Mouse (Mus musculus) layer of hippocampus, adult 18-20 months (tissue): Measurements from ENCODE around the gene Cib1. TPM values are rescaled to one million over a fixed set of nuclear protein-coding genes. Genes with fewer than 3 reads are reported as not detected.

ENCODE experiments used
- DNase-seq, 2 experiments: peaks; one replicate each; pipeline ENCODE4 v3.0.0; 2022; ENCODE audit warnings: low spot score in 2 of 2
- long read RNA-seq: library from polyadenylated mRNA; stranded (forward); transcript quantifications from one replicate; pipeline ENCODE4 v2.0.0, GENCODE M21; 2021
- total RNA-seq, 2 experiments: library from RNA; stranded (reverse); gene quantifications; 2 replicates each; pipeline ENCODE4 v1.2.3; 2021

The Cib1 gene
- 10 to 100 TPM; 22.3 to 25.3 TPM for total RNA-seq
- long read RNA-seq, transcript Cib1-201 (7 exons, 1,047 nt), result major isoform, 12 of 15 reads
- long read RNA-seq, partial matches to known transcripts, result 0 of 15 reads
- long read RNA-seq, other reads (novel, unspliced or antisense), result 2 of 15 reads

GRCm38 (mm10) chr7:80232489-80233029 is at the start of gene Cib1, which contains the start of gene Gdpgp1:
TSS of gene Cib1 (minus strand) at chr7:80232813.
TSS of gene Gdpgp1 (plus strand) at chr7:80232865.
- peak; percentile 88 to 97 for DNase-seq

- DNase-seq, result no peak
Measured at GRCm38 (mm10) chr7:80281646-80282045, 49.0 kb upstream of the Cib1 start.

DNA sequence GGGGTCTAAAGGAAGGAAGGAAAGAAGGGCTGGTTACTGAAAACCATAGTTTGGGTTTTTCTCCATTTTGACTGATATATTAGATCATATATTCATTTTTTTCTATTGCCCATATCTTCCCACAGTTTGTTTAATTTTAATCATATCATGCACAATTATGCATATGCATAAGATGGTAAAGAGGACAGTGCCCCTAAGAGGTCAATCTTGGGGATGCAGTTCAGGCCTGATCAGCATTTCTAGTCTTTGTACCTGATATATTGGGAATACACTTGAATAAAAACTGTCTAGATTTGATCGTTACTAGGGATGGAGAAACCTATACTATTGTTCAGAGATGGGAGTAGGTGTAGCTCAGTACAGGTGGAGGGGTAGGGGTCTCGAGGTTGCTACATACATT is 48.4 kb upstream of the Cib1 start:
- no peak for DNase-seq

DNA sequence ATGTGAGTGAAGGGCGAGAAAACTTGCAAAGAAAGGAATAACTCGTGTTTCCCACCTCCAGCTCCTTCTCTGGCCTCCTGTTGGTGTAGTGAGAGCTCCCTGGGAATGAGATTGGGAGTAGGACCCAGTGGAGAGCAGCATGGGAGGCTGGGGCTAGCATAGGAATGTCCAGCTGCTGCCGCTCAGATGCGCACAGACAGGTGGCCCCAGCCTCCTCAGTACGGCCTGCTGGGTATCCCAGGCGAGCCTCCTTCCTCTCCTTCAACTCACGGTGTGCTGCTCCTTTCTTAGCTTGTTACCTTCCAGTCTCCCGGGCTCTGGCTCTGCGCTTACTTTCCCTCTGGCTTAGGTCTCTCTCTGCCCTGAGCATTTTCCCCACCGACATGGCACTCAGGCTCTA is 47.4 kb upstream of the Cib1 start:
- DNase-seq, result no peak

DNA sequence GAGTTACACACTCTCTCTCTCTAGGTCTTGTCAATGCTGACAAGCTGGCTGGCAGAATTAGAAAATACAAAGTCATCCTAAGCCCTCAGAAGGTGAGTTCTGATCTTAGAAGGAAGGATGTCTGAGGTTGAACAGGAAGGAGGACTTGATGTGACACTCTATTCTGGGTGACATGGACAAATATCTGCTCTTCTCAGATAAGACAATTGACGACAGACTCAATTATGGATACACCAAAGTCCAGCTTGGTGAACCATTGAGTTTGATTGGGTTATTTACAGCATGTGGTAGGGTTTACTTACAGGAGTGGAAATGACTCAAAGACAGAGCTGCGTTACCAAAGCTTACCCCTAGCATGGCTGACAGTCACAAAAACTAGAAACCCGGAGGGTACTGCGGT is 43.8 kb upstream of the Cib1 start:
- DNase-seq, result no peak

- DNase-seq, result no peak
Measured at GRCm38 (mm10) chr7:80273456-80273855, 40.8 kb upstream of the Cib1 start.

DNA sequence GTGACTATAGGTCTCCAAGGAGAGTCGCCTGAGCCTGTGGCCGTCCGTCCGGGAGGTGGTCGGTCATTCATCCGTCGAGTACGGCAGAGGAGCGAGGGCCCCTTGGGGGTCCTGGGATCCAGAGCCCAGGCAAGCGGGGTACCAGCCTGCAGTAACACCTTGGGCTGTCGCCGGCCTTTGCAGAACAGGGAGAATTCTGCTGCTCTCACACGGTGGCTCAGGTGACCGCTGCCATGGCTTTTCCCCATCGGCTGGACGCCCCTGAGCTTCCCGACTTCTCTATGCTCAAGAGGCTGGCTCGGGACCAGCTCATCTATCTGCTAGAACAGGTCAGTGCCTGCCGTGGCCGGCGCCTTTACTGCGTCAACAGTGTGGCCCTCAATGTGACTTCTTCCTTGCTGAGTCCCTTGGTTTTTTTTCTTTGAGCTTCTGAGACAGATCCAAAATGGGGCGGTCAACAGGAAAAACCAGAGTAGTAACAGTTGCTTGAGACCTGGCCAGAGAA is 37.2 kb upstream of the Cib1 start:
- DNase-seq, result no peak

DNA sequence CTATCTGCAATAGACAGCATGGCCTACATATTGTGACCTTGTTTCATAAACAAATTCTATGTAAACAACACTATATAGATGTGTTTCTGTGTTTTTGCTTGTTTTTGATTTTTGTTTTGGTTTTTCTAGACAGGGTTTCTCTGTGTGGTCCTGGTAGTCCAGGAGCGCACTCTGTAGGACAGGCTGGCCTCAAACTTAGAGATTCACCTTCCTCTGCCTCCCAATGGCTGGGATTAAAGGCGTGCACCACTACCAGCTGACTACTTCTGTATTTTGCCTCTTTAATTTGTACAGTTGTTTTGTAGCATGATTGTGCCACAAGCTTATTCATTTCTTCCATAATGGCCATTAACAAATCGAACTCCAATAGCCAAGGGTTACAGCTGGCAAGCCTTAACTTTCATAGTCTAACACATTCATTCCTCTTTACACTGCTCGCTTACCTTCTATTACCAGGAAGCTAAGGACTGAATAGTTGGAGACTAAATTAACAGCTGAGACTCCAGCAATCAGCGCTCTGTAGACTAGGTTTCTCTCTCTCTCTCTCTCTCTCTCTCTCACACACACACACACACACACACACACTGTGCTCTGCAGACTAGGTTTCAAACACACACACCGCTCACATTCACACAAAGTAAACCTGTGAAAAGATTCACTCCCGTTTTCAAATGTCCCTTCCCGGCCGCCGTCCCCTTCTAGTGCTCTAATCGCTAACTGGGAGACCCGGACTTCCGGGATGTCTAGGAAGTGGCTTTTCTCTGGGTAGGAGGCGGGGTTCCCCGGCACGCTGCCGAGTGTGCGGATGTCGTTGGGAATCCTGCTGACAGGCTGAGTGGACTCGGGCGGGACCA is 36.5 kb upstream of the Cib1 start, which contains the start of gene Vps33b:
TSS of gene Vps33b (plus strand) at position 753 of the 854 bp plus-strand sequence.
- DNase-seq, result peak; percentile 92 to 99

GRCm38 (mm10) chr7:80267764-80268163 is 35.2 kb upstream of the Cib1 start:
- DNase-seq, result no peak

DNA sequence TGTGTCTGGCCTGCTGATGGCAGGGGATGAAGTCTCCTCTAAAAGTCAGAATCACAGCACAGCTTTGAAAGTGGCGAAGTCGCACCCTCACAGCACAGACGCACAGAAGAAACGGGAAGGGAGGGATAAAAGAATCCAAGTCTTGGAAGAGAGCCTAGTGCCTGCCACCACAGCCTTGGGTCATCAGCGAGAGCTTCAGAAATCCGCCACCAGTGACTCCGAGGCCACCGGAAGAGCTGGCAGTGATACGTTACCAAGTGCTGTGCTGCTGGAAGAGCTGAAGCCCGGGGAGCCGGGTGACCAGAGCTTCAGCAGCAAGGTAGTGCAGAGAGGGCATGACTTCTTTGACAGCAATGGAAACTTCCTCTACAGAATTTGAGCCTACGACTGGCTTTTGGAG is 32.0 kb upstream of the Cib1 start:
- DNase-seq, result no peak

DNA sequence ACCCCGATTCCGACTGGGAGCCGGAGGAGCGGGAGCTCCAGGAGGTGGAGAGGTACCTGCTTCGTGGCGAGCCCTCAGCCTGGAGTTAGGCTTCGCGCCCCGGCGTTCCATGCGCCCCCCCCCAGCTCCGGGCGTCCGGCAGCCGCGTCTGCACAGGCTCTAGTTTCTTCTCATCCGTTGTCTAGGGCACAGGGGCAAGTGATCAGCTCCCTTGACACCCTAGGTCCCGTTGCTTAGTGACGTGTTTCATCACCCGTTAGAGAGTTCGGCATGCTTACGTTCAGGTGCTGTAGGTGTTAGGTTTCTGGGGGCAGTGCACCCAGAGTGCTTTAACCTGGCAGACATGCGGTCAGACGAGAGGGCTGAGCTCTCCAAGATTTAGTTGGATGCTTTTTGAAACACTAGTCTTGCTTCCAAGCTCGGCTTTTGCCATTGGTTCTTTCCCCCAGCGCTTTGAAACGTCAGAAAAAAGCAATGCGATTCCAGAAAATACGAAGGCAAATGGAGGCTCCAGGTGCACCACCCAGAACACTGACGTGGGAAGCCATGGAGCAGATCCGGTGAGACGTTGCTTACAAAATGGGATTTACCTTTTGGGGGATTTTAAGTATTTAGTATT is 28.9 kb upstream of the Cib1 start:
- DNase-seq, result peak in 1 of 2 experiments; percentile 29

DNA sequence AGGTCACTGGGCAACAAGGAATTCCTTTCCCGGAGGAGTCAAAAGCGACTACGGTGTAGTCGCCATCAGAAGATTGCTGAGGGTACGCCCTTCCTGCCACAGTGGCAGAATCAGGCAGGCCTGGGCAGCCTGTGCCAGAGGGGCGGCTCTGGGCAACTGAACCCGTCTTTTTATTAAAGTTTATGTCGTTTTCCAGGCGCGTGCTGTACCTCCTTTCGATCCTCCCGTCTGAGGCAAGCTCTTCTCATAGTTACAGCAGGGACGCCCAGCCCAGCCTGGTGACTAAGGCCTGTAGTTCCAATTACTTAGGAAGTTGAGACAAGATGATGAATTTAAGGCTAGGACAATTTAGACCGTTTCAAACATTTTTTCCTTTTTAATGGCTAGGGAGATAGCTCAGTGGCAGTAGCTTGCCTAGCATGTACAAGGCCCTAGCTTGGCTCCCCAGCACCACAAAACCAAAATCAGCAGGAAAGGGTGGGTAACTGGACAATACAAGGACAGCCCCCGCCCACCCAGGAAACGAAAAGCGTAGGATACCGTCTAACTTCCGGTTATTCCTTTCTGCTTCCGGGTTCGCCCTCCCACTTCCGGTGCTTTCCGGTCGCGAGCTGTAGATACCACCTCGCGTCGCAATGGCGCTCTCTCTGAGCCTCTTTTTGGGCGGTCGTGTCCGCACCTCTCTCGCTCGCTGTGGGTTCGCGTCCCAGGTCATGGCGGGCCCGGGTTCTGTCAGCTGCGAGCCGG is 28.2 kb upstream of the Cib1 start, which contains the start of gene Ngrn:
TSS of gene Ngrn (plus strand) at position 591 of the 747 bp plus-strand sequence.
- DNase-seq, result peak; percentile 76 to 89

DNA sequence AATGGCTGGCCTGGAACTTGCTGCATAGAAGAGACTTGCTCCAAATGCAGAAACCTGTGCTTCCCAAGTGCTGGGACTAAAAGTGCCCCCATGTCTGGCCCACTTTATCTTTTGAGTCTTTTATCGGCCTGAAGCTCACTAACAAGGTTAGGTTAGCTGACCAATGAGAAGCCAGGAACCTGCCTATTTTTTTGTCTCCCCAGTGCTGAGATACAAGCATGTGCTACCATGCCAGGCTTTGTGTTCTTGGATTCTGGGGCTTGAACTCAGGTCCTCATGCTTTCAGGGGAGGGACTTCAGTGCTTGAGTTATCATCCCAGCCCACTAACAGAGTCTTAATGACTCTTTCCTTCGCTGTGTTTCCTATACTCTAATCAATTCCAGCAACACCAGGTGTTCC is 25.1 kb upstream of the Cib1 start:
- DNase-seq, result no peak

DNA sequence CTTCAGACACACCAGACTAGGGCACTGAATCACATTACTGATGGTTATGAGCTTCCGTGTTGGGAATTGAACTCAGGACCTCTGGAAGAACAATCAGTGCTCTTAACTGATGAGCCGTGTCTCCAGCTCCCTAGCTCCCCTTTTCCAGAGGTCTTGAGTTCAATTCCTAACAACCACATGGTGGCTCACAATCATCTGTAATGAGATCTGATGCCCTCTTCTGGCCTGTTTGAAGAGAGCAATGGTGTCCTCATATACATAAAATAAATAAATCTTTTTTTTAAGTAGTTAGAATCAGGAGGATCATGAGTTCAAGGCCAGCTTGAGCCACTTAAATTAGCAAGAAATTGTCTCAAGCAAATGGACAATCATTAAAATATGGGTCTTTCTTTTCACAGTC is 23.4 kb upstream of the Cib1 start:
- DNase-seq, result no peak

GRCm38 (mm10) chr7:80252886-80253285 is 20.3 kb upstream of the Cib1 start:
- no peak for DNase-seq

GRCm38 (mm10) chr7:80252437-80252836 is 19.8 kb upstream of the Cib1 start:
- DNase-seq, result no peak

DNA sequence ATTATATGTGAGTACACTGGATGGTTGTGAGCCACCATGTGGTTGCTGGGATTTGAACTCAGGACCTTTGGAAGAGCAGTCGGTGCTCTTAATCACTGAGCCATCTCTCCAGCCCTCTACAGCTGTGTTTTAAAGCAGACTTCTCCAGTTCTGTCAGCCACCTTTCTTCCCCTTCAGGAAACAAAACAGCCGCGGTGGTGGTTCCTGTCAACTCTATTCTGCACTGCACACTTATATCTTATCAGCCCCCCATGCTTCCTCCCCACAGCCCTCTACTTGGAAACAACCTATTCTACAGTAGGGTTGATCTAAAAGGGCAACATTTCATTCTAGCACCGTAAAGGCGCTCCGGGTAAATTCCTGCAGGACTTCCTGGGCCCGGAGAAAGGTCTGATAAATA is 14.2 kb upstream of the Cib1 start:
- DNase-seq, result no peak

DNA sequence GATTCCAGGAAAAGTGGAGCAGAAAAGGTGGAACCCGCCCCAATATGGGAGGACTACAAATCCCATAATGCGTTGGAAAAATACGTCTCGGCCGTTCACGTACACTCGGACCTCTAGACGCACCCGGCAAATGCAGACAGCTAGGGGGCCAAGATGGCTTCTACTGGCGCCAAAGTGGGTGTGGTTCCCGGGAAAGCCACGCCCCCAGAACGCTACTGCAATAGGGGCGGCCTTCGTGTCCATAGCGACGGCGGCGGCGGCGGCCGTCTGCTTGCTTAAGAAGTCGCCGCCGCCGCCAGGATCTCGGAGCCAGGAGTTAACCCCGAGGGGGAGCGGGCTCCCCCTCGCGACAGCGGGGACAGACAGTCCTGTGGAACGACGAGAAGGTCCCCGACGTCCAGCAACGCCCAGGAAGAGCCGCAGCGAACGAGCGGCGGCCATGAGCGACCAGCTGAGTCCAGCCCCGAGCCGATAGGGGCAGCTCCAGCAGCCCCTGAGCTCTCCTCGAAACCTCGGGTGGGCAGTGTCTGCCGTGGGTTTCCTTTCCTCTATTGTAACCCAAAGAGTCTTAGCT is 13.6 kb upstream of the Cib1 start, which contains the start of gene Ttll13:
TSS of gene Ttll13 (plus strand) at position 229 of the 574 bp plus-strand sequence.
- DNase-seq, result peak; percentile 94 to 98

- no peak for DNase-seq
Measured at GRCm38 (mm10) chr7:80244851-80245250, 12.2 kb upstream of the Cib1 start.

GRCm38 (mm10) chr7:80241661-80242060 is 9.0 kb upstream of the Cib1 start:
- DNase-seq, result no peak
